Mouse (Mus musculus): Measurements from ENCODE around the gene Tada3. TPM values are rescaled to one million over a fixed set of nuclear protein-coding genes. Genes with fewer than 3 reads are reported as not detected.

The Tada3 gene
- polyA plus RNA-seq, 1 experiment from 2014 or later: 16.5 TPM

- Histone ChIP-seq H3K4me2 (ENCODE audit: low read depth, low read length) (peak overlapping the region; percentile 54), H3K9me3 (replicated peaks; ENCODE audit: control insufficient read depth, low read length) (no peaks in the 10 kb centered on the region), H3K9ac (ENCODE audit: low read depth, low read length) (peak overlapping the region; percentile 6; the same call in 1 of the 2 replicates), H3K36me3 (ENCODE audit: control insufficient read depth, insufficient read depth) (peaks cover 25% of the 10 kb centered on the region), H3K27me3 (ENCODE audit: control insufficient read depth, insufficient read depth, low read depth, low read length) (peaks cover 9% of the 10 kb centered on the region), H3K27ac (ENCODE audit: low read length) (no peak overlapping the region), H3K4me1 (ENCODE audit: control insufficient read depth, low read depth, low read length) (peaks cover 6% of the 10 kb centered on the region), H3K4me3 (ENCODE audit: low read depth, low read length) (peak overlapping the region; percentile 35)
- WGBS (ENCODE audit: insufficient replicate concordance): 5% methylated on average over 51 of the region's 51 CpGs
- peak; percentile 46 for ATAC-seq (ENCODE audit: low read depth)
Observed at GRCm38 (mm10) chr6:113392387-113393071, 14.8 kb upstream of the Tada3 start.

DNA sequence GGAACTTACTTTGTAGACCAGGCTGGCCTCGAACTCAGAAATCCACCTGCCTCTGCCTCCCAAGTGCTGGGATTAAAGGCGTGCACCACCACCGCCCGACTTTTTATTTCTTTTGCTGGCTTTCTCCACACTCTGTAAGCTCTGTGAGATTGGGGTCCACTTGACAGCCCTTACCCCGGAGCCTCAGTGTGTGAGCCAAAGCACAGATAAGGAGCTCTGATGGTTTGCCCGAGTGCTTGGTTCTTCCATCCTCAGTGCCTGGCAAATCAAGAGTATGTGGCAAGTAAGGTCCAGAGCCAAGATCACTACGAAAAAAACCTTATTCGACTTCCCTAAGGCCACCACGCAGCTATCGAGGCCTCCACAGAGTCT lies 14.3 kb upstream of the Tada3 start:
- WGBS (ENCODE audit: insufficient replicate concordance): 19% methylated on average over 10 of the region's 10 CpGs
- peak overlapping the region; percentile 35 for H3K4me3 ChIP-seq (ENCODE audit: low read depth, low read length)
- H3K27me3 ChIP-seq (ENCODE audit: control insufficient read depth, insufficient read depth, low read depth, low read length): peaks cover 9% of the 10 kb centered on the region
- peaks cover 27% of the 10 kb centered on the region for H3K36me3 ChIP-seq (ENCODE audit: control insufficient read depth, insufficient read depth)
- H3K27ac ChIP-seq (ENCODE audit: low read length): no peak overlapping the region
- H3K4me2 ChIP-seq (ENCODE audit: low read depth, low read length): peak overlapping the region; percentile 54
- H3K9me3 ChIP-seq (replicated peaks; ENCODE audit: control insufficient read depth, low read length): no peaks in the 10 kb centered on the region
- no peak for ATAC-seq (ENCODE audit: low read depth)
- H3K4me1 ChIP-seq (ENCODE audit: control insufficient read depth, low read depth, low read length): peaks cover 6% of the 10 kb centered on the region
- peak overlapping the region; percentile 6; the same call in 1 of the 2 replicates for H3K9ac ChIP-seq (ENCODE audit: low read depth, low read length)

DNA sequence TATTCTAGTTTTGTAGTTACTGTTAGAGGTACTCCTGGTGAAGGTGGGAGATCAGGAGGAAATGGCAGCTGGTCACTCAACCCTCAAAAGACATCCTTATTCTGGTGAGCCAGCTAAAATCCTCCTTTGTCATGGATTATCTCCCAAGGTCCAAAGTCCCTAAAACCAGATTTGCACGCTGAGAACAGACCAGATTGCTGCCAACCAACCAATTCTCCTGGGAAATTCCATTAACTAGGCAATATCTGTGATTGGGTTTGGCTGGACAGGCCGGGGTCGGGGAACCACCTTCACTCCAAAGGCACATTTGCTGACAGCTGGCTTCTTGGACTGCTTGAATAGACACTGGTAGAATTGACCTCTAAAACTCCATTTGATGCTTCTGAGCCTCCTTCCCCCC lies 13.0 kb upstream of the Tada3 start:
- Histone ChIP-seq H3K27me3 (ENCODE audit: control insufficient read depth, insufficient read depth, low read depth, low read length) (peaks cover 9% of the 10 kb centered on the region), H3K9ac (ENCODE audit: low read depth, low read length) (no peak overlapping the region), H3K9me3 (replicated peaks; ENCODE audit: control insufficient read depth, low read length) (no peaks in the 10 kb centered on the region), H3K4me2 (ENCODE audit: low read depth, low read length) (no peak overlapping the region), H3K27ac (ENCODE audit: low read length) (no peak overlapping the region), H3K4me1 (ENCODE audit: control insufficient read depth, low read depth, low read length) (peaks cover 6% of the 10 kb centered on the region), H3K36me3 (ENCODE audit: control insufficient read depth, insufficient read depth) (peaks cover 32% of the 10 kb centered on the region), H3K4me3 (ENCODE audit: low read depth, low read length) (no peak overlapping the region)
- ATAC-seq (ENCODE audit: low read depth): no peak
- 80% methylated on average over 3 of the region's 3 CpGs for WGBS (ENCODE audit: insufficient replicate concordance)

DNA sequence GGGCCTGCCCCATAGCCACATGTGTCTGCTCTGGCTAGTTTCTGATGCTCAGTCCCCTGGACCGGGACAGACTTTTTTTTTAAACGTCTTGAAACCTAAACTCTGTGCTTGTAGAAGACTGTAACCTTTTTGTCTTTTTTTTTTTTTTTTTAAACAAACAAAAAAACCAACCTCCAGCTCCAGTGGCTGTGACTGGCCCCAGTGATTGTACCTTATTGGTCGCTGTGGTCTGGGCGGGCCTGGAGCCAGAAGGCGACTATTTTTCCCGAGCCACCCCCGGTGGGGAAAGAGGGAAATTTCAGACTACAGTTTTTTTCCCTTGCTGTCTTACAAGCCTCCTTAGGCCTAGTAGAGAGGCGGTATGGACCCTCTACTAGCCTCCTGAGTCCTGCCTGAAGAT lies 11.3 kb upstream of the Tada3 start, which contains the start of gene Ttll3:
Gene Ttll3 (plus strand): TSS at position 301 of the 400 bp plus-strand sequence.
- 72% methylated on average over 8 of the region's 8 CpGs for WGBS (ENCODE audit: insufficient replicate concordance)
- no peak within 1 kb of the TSS for H3K4me2 ChIP-seq (ENCODE audit: low read depth, low read length)
- H3K9ac ChIP-seq (ENCODE audit: low read depth, low read length): no peak within 1 kb of the TSS
- H3K4me3 ChIP-seq (ENCODE audit: low read depth, low read length): no peak within 1 kb of the TSS
- peaks cover 6% of the 10 kb centered on the region for H3K4me1 ChIP-seq (ENCODE audit: control insufficient read depth, low read depth, low read length)
- no peaks in the 10 kb centered on the region for H3K9me3 ChIP-seq (replicated peaks; ENCODE audit: control insufficient read depth, low read length)
- no peak within 1 kb of the TSS for H3K27ac ChIP-seq (ENCODE audit: low read length)
- H3K27me3 ChIP-seq (ENCODE audit: control insufficient read depth, insufficient read depth, low read depth, low read length): peaks cover 9% of the 10 kb centered on the region
- no peak for ATAC-seq (ENCODE audit: low read depth)
- peaks cover 49% of the 10 kb centered on the region for H3K36me3 ChIP-seq (ENCODE audit: control insufficient read depth, insufficient read depth)

GRCm38 (mm10) chr6:113386025-113386424 lies 8.3 kb upstream of the Tada3 start:
- no peak overlapping the region for H3K4me3 ChIP-seq (ENCODE audit: low read depth, low read length)
- H3K36me3 ChIP-seq (ENCODE audit: control insufficient read depth, insufficient read depth): peaks cover 66% of the 10 kb centered on the region
- no peak overlapping the region for H3K9ac ChIP-seq (ENCODE audit: low read depth, low read length)
- 67% methylated on average over 3 of the region's 3 CpGs for WGBS (ENCODE audit: insufficient replicate concordance)
- H3K27me3 ChIP-seq (ENCODE audit: control insufficient read depth, insufficient read depth, low read depth, low read length): no peaks in the 10 kb centered on the region
- no peak overlapping the region for H3K4me2 ChIP-seq (ENCODE audit: low read depth, low read length)
- ATAC-seq (ENCODE audit: low read depth): no peak
- no peaks in the 10 kb centered on the region for H3K4me1 ChIP-seq (ENCODE audit: control insufficient read depth, low read depth, low read length)
- no peaks in the 10 kb centered on the region for H3K9me3 ChIP-seq (replicated peaks; ENCODE audit: control insufficient read depth, low read length)
- no peak overlapping the region for H3K27ac ChIP-seq (ENCODE audit: low read length)

DNA sequence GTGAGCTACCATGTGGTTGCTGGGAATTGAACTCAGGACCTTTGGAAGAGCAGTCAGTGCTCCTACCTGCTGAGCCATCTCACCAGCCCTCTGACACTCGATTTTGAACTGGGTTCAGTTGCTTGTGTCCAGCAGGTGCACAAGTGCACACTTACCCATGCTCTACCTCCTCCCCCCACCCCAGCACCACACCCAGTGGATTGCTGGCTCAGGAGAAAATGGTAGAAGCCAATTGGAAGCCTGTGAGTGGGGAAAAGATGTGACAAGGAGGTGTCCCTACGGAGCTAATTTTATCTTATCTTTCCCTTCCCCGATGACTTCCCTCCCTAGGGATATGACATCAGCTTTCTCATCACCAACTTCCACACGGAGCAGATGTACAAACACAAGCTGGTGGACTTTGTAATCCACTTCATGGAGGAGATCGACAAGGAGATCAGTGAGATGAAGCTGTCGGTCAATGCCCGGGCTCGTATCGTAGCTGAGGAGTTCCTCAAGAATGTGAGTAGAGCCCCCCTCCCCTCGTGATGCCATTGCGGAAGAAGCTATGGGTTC lies 7.6 kb upstream of the Tada3 start:
- 74% methylated on average over 11 of the region's 11 CpGs for WGBS (ENCODE audit: insufficient replicate concordance)
- Histone ChIP-seq H3K4me2 (ENCODE audit: low read depth, low read length) (no peak overlapping the region), H3K9ac (ENCODE audit: low read depth, low read length) (no peak overlapping the region), H3K27ac (ENCODE audit: low read length) (no peak overlapping the region), H3K27me3 (ENCODE audit: control insufficient read depth, insufficient read depth, low read depth, low read length) (no peaks in the 10 kb centered on the region), H3K4me3 (ENCODE audit: low read depth, low read length) (no peak overlapping the region), H3K9me3 (replicated peaks; ENCODE audit: control insufficient read depth, low read length) (no peaks in the 10 kb centered on the region), H3K4me1 (ENCODE audit: control insufficient read depth, low read depth, low read length) (peaks cover 4% of the 10 kb centered on the region; the same call in 1 of the 2 replicates), H3K36me3 (ENCODE audit: control insufficient read depth, insufficient read depth) (peaks cover 66% of the 10 kb centered on the region)
- ATAC-seq (ENCODE audit: low read depth): no peak

DNA sequence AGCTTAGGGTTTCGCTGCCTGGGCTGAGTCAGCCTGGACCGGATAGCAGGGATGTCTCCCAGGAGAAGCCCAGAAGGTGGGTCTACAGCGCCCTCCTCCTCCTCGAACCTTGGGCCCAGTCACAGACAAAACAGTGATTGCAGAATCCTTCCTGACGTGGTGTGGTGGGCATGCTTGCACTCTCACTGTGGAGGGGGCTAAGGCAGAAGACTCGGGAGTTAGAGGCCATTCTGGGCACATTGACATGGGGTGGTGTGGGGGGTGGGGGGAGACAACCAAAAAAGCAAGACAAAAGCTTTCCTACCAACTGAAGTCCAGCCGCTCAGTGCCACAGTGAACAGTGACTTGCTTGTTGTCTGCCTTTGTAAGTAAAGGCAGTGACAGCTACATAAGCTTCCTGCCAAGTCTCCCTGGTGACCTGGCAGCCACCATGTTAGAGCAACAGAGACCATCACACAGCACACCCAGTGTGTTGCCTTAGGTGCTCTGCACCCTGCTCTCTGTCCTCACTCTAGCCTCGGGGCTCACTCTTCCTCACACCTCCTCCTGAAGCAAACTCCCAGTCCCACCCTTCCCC lies 6.8 kb upstream of the Tada3 start:
- Histone ChIP-seq H3K4me1 (ENCODE audit: control insufficient read depth, low read depth, low read length) (peaks cover 10% of the 10 kb centered on the region), H3K36me3 (ENCODE audit: control insufficient read depth, insufficient read depth) (peaks cover 60% of the 10 kb centered on the region), H3K27ac (ENCODE audit: low read length) (no peak overlapping the region), H3K9me3 (replicated peaks; ENCODE audit: control insufficient read depth, low read length) (no peaks in the 10 kb centered on the region), H3K9ac (ENCODE audit: low read depth, low read length) (no peak overlapping the region), H3K4me2 (ENCODE audit: low read depth, low read length) (no peak overlapping the region), H3K4me3 (ENCODE audit: low read depth, low read length) (no peak overlapping the region), H3K27me3 (ENCODE audit: control insufficient read depth, insufficient read depth, low read depth, low read length) (no peaks in the 10 kb centered on the region)
- ATAC-seq (ENCODE audit: low read depth): no peak
- 81% methylated on average over 8 of the region's 8 CpGs for WGBS (ENCODE audit: insufficient replicate concordance)

DNA sequence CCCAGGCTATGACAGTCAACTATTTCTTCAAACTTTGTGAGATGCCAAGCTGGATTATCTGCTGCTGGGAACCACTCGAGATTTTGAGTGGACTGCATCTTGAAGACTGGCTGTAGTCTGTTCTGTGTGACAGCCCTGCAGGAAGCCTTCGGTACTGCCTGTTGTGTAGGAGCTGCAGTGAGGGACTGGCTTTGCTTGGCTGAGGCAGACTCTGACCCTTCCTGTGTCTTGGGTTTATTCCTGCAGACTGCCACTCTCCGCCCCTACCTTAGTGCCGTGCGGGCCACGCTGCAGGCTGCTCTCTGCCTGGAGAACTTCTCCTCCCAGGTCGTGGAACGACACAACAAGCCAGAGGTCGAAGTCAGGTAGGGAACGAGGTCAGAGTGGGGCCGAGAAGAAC lies 2.8 kb upstream of the Tada3 start:
- no peak for ATAC-seq (ENCODE audit: low read depth)
- H3K4me1 ChIP-seq (ENCODE audit: control insufficient read depth, low read depth, low read length): peaks cover 27% of the 10 kb centered on the region
- H3K4me3 ChIP-seq (ENCODE audit: low read depth, low read length): no peak overlapping the region
- H3K9me3 ChIP-seq (replicated peaks; ENCODE audit: control insufficient read depth, low read length): no peaks in the 10 kb centered on the region
- H3K36me3 ChIP-seq (ENCODE audit: control insufficient read depth, insufficient read depth): peaks cover 32% of the 10 kb centered on the region
- H3K9ac ChIP-seq (ENCODE audit: low read depth, low read length): no peak overlapping the region
- H3K27ac ChIP-seq (ENCODE audit: low read length): no peak overlapping the region
- no peak overlapping the region for H3K4me2 ChIP-seq (ENCODE audit: low read depth, low read length)
- no peaks in the 10 kb centered on the region for H3K27me3 ChIP-seq (ENCODE audit: control insufficient read depth, insufficient read depth, low read depth, low read length)
- 85% methylated on average over 11 of the region's 11 CpGs for WGBS (ENCODE audit: insufficient replicate concordance)

DNA sequence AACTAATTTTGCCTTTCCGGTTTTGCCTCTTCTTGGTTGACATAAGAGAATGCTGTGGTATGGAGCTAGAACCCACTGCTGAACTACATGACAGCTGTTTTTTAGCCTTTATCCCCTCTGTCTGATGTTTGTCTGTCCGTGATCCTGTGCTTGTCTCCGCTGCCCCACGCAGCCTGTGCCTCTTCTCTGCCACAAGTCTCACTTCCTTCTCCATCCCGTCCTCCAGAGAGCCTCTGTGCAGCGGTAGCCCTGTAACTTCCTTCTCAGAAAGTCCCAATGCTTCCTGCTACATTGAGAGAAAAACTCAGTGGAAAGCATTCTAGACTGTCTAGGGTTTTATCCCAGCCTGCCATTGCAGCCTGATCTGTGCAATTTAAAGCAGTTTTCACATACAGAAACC lies 1.6 kb upstream of the Tada3 start:
- Histone ChIP-seq H3K4me1 (ENCODE audit: control insufficient read depth, low read depth, low read length) (peaks cover 27% of the 10 kb centered on the region), H3K9me3 (replicated peaks; ENCODE audit: control insufficient read depth, low read length) (no peaks in the 10 kb centered on the region), H3K4me2 (ENCODE audit: low read depth, low read length) (peak overlapping the region; percentile 80), H3K27me3 (ENCODE audit: control insufficient read depth, insufficient read depth, low read depth, low read length) (no peaks in the 10 kb centered on the region), H3K27ac (ENCODE audit: low read length) (peak overlapping the region; percentile 6; the same call in 1 of the 2 replicates), H3K36me3 (ENCODE audit: control insufficient read depth, insufficient read depth) (peaks cover 23% of the 10 kb centered on the region), H3K9ac (ENCODE audit: low read depth, low read length) (peak overlapping the region; percentile 81), H3K4me3 (ENCODE audit: low read depth, low read length) (peak overlapping the region; percentile 78)
- WGBS (ENCODE audit: insufficient replicate concordance): 25% methylated on average over 6 of the region's 6 CpGs
- no peak for ATAC-seq (ENCODE audit: low read depth)

All from liver, embryonic 16.5 days (tissue).